Mouse (Mus musculus): ENCODE results near the gene 4930474N05Rik.
A peak's percentile ranks its signal among the peaks of the same experiment; 100 is the strongest.

4930474N05Rik gene

DNA sequence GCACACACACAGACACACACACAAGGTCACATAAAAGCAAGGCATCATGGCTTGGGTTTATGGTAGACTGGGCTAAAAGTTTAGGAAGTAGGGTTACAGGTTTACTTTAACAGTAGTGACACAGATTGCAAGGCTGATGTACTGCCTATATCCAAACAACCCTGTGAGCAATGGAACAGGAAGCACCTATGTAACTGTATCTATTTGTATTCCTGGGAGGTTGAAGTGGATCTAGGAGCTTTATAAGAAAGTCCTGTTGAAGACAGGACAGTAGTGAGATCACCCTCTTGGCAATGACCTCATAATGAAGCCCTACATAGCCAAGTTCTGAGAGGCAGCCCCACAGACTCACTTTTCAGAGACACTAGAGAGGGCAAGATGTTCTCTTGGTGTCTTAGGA is at the start of gene 4930474N05Rik:
TSS of gene 4930474N05Rik (plus strand) at position 301 of the 400 bp plus-strand sequence.
- no peak for DNase-seq (ENCODE audit: low spot score)

DNA sequence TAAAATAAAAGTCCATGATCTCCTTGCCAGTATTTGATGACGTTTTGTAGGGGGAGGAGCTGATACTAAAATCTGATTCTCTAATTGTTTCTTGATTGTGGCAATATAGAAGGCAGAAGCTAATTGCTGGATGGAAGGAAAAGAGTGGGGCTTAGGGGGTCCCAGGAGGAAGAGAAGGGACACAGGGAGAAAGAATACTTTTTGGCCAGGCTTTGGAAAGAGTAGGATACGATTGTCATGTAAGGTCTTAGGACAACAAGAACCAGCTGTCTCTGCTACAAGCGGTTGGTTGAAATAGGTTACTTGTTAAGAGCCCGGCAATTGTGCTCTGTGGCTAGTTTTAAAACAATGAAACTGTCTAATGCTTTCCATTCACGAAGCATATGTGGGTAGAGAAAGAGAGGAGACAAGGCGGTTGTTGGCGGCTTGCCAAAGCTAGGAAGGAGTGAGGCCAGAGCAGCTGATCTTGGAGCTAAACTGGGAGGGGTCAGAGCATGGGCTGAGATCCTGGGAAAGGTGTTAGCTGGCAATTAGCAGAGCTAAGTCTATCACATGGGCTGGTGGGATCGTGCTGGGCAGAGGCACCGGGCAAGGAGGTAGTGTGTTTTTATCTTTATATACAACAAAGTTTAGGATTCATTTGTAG is 45.8 kb upstream of the 4930474N05Rik start:
- peak; percentile 60 for DNase-seq (ENCODE audit: low spot score)

DNA sequence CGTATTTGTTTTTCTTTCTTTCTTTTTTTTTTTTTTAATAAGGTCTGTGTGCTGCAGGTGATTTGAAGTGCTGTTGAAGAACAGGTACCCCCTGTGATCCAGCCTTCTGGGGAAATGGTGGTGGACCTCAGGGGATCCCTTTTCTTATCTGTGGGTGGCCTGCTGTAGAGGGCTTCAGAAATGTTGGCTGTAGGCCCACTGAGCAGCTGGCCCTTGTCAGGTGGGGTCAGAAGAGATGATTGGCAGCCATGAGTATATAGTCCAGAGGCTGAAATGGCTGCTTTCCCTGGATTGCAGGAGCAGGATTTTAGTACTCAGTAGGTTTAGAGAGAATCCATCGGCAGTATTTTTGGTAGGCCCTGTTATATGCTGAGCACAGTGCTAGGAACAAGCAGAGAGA is 41.4 kb upstream of the 4930474N05Rik start:
- no peak for DNase-seq (ENCODE audit: low spot score)

DNA sequence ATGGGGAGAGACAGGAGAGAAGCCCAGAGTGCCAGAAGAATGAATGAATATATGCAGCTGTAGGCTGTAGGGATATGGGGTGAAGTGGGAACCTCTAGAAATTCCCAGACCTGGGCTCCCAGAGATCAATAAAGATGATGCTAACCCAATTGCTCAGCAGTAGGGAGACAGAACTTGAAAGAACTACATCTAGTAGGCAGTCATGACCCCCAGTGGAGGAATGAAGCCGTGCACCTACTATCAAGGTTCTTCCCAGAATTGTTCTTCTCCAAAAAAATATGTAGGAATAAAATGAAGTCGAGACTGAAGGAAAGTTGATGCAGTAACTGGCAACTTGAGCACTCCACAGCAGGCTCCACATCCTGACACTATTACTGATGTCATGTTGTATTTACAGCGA is 3.8 kb downstream of the 4930474N05Rik start:
- no peak for DNase-seq (ENCODE audit: low spot score)

DNA sequence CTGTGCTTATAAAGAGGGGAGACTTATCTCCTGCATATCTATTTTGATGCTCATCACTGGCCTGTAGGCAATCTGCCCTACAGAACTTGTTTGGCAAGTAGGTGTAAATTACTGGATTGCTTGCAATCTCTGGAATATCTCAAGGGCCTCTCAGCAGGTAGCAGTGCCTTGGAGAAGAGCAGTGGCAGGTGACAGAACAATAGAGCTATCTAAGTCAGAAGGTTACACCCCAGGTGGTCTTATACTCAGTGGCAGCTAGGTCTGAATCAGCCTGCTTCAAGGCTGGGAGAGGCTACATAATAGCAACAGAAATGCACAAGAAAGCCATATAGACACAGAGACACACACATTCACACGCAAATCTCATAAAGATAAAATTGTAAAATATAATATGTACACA is 4.9 kb downstream of the 4930474N05Rik start:
- DNase-seq (ENCODE audit: low spot score), result no peak

DNA sequence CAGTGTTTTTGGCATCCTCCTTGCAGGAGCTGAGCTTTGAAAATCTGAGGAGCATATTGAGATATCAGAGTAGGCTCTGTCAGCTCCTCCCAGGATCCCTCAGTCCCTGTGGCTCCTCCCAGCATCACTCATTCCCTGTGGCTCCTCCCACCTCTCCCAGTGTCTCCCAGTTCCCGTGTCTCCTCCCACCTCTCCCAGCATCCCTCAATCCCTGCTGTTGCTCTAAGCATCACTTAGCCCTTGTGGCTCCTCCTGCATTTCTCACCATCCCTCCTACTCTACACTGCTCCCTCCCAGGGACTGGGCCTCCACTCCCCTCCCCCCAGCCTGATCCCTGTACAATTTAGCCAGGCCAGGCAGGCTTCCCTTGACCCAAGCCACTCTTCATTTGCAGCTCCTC is 6.0 kb downstream of the 4930474N05Rik start:
- DNase-seq (ENCODE audit: low spot score), result no peak

DNA sequence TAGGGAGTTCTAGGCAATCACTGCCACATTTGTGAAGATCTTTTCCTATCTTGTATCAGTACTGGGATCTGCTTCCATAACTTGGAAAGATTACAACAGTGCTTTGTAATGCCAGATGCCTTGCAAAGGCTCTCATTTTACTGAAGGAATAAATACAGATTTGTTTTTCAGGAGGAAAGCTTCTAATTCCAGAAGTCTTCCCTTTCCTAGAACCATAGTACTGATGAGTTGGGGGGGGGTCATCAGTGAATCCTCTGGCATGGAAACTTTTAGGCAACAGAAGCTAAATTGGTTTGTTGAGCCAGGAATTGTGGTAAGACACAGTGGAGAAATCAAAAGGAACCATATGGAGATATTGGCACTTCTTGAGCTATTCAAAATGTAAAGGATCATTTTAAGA is 19.8 kb downstream of the 4930474N05Rik start:
- DNase-seq (ENCODE audit: low spot score), result no peak

DNA sequence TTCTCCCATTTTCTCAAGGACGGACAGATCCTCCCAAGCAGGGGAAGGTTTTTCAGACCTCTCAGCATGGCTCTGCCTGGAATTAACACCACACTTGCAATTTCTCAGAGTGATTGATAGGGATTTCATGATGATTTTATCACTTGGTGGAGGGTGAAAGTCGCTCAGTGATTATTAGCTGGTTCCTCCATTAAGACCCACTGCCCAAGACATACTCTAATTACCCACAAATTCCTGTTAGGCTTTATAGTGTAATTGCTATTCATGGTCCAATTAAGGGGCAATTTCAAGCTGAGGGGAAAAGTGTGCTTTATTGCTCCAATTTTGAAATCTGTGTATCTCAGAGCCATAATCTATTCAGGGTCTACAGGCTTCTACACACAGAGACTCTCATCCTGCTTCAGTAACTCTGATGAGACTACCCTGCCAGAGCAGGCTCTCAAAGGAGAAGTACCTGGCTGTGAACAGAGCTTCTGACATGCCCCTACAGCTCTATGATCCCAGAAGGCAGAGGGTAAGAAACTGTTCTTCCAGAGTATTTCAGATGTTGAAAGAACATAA is 29.1 kb downstream of the 4930474N05Rik start:
- no peak for DNase-seq (ENCODE audit: low spot score)

DNA sequence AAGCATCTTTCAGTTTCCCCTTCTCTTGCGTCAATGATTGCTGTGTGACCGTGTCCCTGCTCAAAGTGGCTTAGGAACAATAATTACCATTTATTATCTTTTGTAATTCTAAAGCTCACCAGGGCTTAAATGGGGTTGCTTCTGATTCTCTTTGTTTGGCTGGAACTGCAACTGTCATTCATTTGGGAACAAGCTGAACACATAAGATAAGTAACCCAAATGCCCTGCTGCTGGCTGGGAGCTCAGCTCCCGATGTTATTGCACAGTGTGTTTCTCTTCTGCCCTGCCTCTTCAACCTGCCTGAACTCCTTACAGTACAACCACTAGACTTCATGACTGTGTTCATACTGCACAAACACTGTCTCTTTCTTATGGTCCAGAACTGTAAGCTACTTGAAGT is 41.0 kb downstream of the 4930474N05Rik start:
- no peak for DNase-seq (ENCODE audit: low spot score)

DNA sequence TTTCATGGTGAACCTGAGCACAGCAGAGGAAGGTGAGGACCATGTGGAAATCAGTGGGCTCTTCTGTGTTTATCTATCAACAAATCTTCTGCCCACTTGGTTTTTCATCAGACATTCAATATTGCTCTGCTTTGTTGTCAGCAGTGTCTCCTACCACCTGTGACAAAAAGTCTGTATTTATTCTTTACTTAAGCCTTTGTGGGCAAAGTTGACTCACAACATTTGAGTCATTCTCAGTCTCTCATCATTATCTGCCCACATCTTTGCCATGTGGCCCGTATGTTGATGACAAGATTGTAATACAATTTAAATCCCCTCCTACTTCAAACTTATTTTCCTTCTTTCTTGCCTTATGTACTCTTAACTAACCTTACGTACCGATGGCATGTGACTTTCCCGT is 43.0 kb downstream of the 4930474N05Rik start:
- DNase-seq (ENCODE audit: low spot score), result no peak

DNA sequence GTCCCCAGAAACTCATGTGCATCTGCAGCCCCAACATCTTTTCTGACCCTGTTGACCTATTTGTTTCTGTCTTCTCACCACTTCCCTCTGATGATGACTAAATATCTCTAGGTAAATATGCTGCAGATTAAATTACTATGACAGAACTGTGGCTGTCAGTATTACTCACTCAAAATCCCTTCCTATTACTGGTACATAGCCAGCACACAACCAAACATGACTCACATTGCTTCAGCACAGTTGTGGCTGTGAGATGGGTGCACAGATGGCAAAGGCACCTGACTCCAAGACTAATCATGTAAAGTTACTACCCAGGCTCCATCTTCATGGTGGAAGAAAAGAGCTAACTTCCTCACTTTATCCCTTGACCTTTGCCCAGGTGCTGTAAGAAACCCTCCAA is 50.5 kb downstream of the 4930474N05Rik start:
- no peak for DNase-seq (ENCODE audit: low spot score)

Measured in testis, postnatal 10 days (tissue).